Mouse (Mus musculus): ENCODE measurements around the gene Rnf145.

The Rnf145 gene

GRCm38 (mm10) chr11:44518281-44519095, at the start of gene Rnf145:
Gene Rnf145 (plus strand): TSS chr11:44518964.
- DNase-seq, result peak; percentile 88

- no peak for DNase-seq
Observed at GRCm38 (mm10) chr11:44469646-44470431, 48.9 kb upstream of the Rnf145 start.

GRCm38 (mm10) chr11:44470432-44471336, 48.1 kb upstream of the Rnf145 start, which contains the start of gene Ublcp1:
Gene Ublcp1 (minus strand): TSS chr11:44470498.
- DNase-seq, result peak; percentile 92

GRCm38 (mm10) chr11:44471337-44471995, 47.3 kb upstream of the Rnf145 start:
- no peak for DNase-seq

- no peak for DNase-seq
Observed at GRCm38 (mm10) chr11:44475467-44475866, 43.3 kb upstream of the Rnf145 start.

- DNase-seq, result no peak
Observed at GRCm38 (mm10) chr11:44476445-44476844, 42.3 kb upstream of the Rnf145 start.

- no peak for DNase-seq
Observed at GRCm38 (mm10) chr11:44478382-44478781, 40.4 kb upstream of the Rnf145 start.

- no peak for DNase-seq
Observed at GRCm38 (mm10) chr11:44480246-44480645, 38.5 kb upstream of the Rnf145 start.

- no peak for DNase-seq
Observed at GRCm38 (mm10) chr11:44485089-44485736, 33.6 kb upstream of the Rnf145 start.

- DNase-seq, result no peak
Observed at GRCm38 (mm10) chr11:44489117-44489516, 29.6 kb upstream of the Rnf145 start.

GRCm38 (mm10) chr11:44494643-44495323, 24.0 kb upstream of the Rnf145 start:
- no peak for DNase-seq

- DNase-seq, result no peak
Observed at GRCm38 (mm10) chr11:44496217-44496616, 22.5 kb upstream of the Rnf145 start.

GRCm38 (mm10) chr11:44498412-44499272, 20.1 kb upstream of the Rnf145 start:
- no peak for DNase-seq

GRCm38 (mm10) chr11:44500966-44501365, 17.8 kb upstream of the Rnf145 start:
- DNase-seq, result no peak

GRCm38 (mm10) chr11:44501477-44501876, 17.3 kb upstream of the Rnf145 start:
- no peak for DNase-seq

GRCm38 (mm10) chr11:44502931-44503330, 15.8 kb upstream of the Rnf145 start:
- no peak for DNase-seq

- no peak for DNase-seq
Observed at GRCm38 (mm10) chr11:44504146-44504545, 14.6 kb upstream of the Rnf145 start.

GRCm38 (mm10) chr11:44504761-44505160, 14.0 kb upstream of the Rnf145 start:
- DNase-seq, result no peak

- DNase-seq, result no peak
Observed at GRCm38 (mm10) chr11:44508876-44509275, 9.9 kb upstream of the Rnf145 start.

GRCm38 (mm10) chr11:44509906-44510305, 8.9 kb upstream of the Rnf145 start:
- DNase-seq, result no peak

All from right cerebral cortex, postnatal 25 days (tissue).